Comparison of ENCODE assay signal across 19 mouse cellular contexts in genomic region chr10:93899303-93899702, GRCm38 (mm10). TPM values are rescaled to one million over a fixed set of nuclear protein-coding genes. Genes with fewer than 3 reads are reported as not detected.
DNase-seq lines count a peak whose midpoint lies in the region; ATAC-seq and TF ChIP-seq lines count a peak whose summit lies in the region.
"Had no signal": no experiment of that assay in that cellular context is flagged by ENCODE, and none has a peak within 500 bp of the region (broad histone marks: within the 10 kb centered on the region; RNA-seq: fewer than 3 reads in every experiment).

No protein-coding gene starts in this region.

- no peak overlapping the region for H3K4me3 ChIP-seq in liver, adult 2 months (ENCODE audit: insufficient read depth, low read depth, low read length)
- 0 out of 4 replicates have a peak overlapping the region, but pooled peaks of 1 of the 2 experiments have one; percentile 40 for H3K4me3 ChIP-seq in MEL (ENCODE audit: control insufficient read depth in 1 of 2, insufficient read depth in 1 of 2, low read depth in 2 of 2, low read length in 2 of 2)
- no peak overlapping the region for H3K4me3 ChIP-seq in intestine, embryonic 16.5 days (ENCODE audit: low read length)
- no peak overlapping the region for H3K4me3 ChIP-seq in kidney, postnatal 0 days (replicated peaks; ENCODE audit: low read depth, low read length)
- no peak overlapping the region for H3K4me3 ChIP-seq in layer of hippocampus, adult 2 months
- H3K4me3 ChIP-seq: liver, embryonic 15.5 days; midbrain, embryonic 13.5 days; neural tube, embryonic 12.5 days had no signal

- H3K27me3 ChIP-seq in liver, adult 2 months (ENCODE audit: control insufficient read depth, insufficient read depth, low read length): no peaks in the 10 kb centered on the region
- no peaks in the 10 kb centered on the region for H3K27me3 ChIP-seq in MEL (ENCODE audit: control insufficient read depth in 1 of 2, insufficient read depth in 2 of 2, low read length in 2 of 2)
- H3K27me3 ChIP-seq in intestine, embryonic 16.5 days (replicated peaks; ENCODE audit: control insufficient read depth, insufficient read depth, low read length): no peaks in the 10 kb centered on the region
- H3K27me3 ChIP-seq in kidney, postnatal 0 days (ENCODE audit: insufficient read depth, low read length): no peaks in the 10 kb centered on the region
- H3K27me3 ChIP-seq: midbrain, embryonic 13.5 days; neural tube, embryonic 12.5 days had no signal

- DNase-seq in liver, adult 2 months (ENCODE audit: extremely low read depth, low read depth, low spot score): peak; percentile 75
- no peak for DNase-seq in liver
- DNase-seq in MEL (ENCODE audit: low read depth, low spot score): no peak
- peak; percentile 31 for DNase-seq in kidney, postnatal 0 days (ENCODE audit: low spot score)
- DNase-seq in layer of hippocampus, adult 2 months (ENCODE audit: low spot score in 2 of 2): no peak
- no peak for DNase-seq in adrenal gland, adult (ENCODE audit: inconsistent age in 2 of 2, low spot score in 1 of 2)
- DNase-seq in gastrocnemius, adult 18-20 months (ENCODE audit: low spot score): no peak
- DNase-seq: adrenal gland, postnatal 14 days; cerebellum, adult 11-12 months; cerebellum, postnatal 36 days; gastrocnemius, postnatal 10 days; heart, adult 18-20 months; heart, postnatal 36 days; right cerebral cortex, adult 18-20 months had no signal

- ATAC-seq in intestine, embryonic 16.5 days: peak; percentile 92
- no peak; the same call in 1 of the 2 replicates for ATAC-seq in kidney, postnatal 0 days (replicated peaks; ENCODE audit: low FRiP score, low read depth)
- ATAC-seq: midbrain, embryonic 13.5 days had no signal

- H3K27ac ChIP-seq in liver, adult 2 months (replicated peaks; ENCODE audit: insufficient read depth, low read depth, low read length): no peak overlapping the region
- peak overlapping the region; percentile 64 for H3K27ac ChIP-seq in MEL (ENCODE audit: control insufficient read depth, low read depth, low read length)
- no peak overlapping the region for H3K27ac ChIP-seq in intestine, embryonic 16.5 days (ENCODE audit: low read length)
- H3K27ac ChIP-seq in kidney, postnatal 0 days: no peak overlapping the region
- H3K27ac ChIP-seq in layer of hippocampus, adult 2 months: no peak overlapping the region
- H3K27ac ChIP-seq: hindbrain, embryonic 14.5 days; liver, embryonic 15.5 days; midbrain, embryonic 13.5 days; neural tube, embryonic 12.5 days had no signal

- H3K9me3 ChIP-seq in MEL (replicated peaks; ENCODE audit: insufficient read depth, low read length): no peaks in the 10 kb centered on the region
- H3K9me3 ChIP-seq in intestine, embryonic 16.5 days (ENCODE audit: control insufficient read depth, low read length): no peaks in the 10 kb centered on the region
- H3K9me3 ChIP-seq in kidney, postnatal 0 days (replicated peaks; ENCODE audit: low read length): no peaks in the 10 kb centered on the region
- H3K9me3 ChIP-seq: liver, embryonic 15.5 days; midbrain, embryonic 13.5 days; neural tube, embryonic 12.5 days had no signal

- no peak for TF ChIP-seq RAD21 in MEL (IDR thresholded peaks at IDR 0.05; ENCODE audit: low read depth, low read length)

- H3K4me1 ChIP-seq in liver, adult 2 months (ENCODE audit: control insufficient read depth, insufficient read depth, low read length): peaks cover 2% of the 10 kb centered on the region
- peaks cover 2 to 18% of the 10 kb centered on the region in 2 experiments; a peak in 3 of 4 replicates for H3K4me1 ChIP-seq in MEL (ENCODE audit: control insufficient read depth in 1 of 2, insufficient read depth in 2 of 2, low read length in 2 of 2)
- no peaks in the 10 kb centered on the region for H3K4me1 ChIP-seq in intestine, embryonic 16.5 days (ENCODE audit: control insufficient read depth, insufficient read depth, low read length)
- no peaks in the 10 kb centered on the region for H3K4me1 ChIP-seq in kidney, postnatal 0 days (replicated peaks; ENCODE audit: insufficient read depth, low read length)
- H3K4me1 ChIP-seq: midbrain, embryonic 13.5 days; neural tube, embryonic 12.5 days had no signal

- TF ChIP-seq POLR2A in liver, adult 2 months (IDR thresholded peaks at IDR 0.05; ENCODE audit: extremely low read depth, insufficient read depth, low read length): no peak
- TF ChIP-seq POLR2A in MEL (IDR thresholded peaks at IDR 0.05; ENCODE audit: control insufficient read depth in 1 of 2, insufficient read depth in 1 of 2, low read depth in 1 of 2, low read length in 2 of 2, poor library complexity in 1 of 2): no peak

- no peak overlapping the region for H3K9ac ChIP-seq in liver, adult 2 months (ENCODE audit: low read depth, low read length)
- H3K9ac ChIP-seq in MEL (ENCODE audit: control insufficient read depth, low read depth, low read length, poor library complexity, severe bottlenecking): peak overlapping the region; percentile 36
- H3K9ac ChIP-seq in intestine, embryonic 16.5 days (ENCODE audit: low read depth, low read length): no peak overlapping the region
- no peak overlapping the region for H3K9ac ChIP-seq in kidney, postnatal 0 days (ENCODE audit: low read depth, low read length)
- H3K9ac ChIP-seq: hindbrain, embryonic 14.5 days; liver, embryonic 15.5 days; midbrain, embryonic 13.5 days; neural tube, embryonic 12.5 days had no signal

- no peaks in the 10 kb centered on the region for H3K79me2 ChIP-seq in liver, adult 2 months (ENCODE audit: control insufficient read depth, insufficient read depth, low read length)
- H3K79me2 ChIP-seq in MEL (ENCODE audit: control insufficient read depth, insufficient read depth, low read length, poor library complexity): no peaks in the 10 kb centered on the region

- TF ChIP-seq EP300 in MEL (IDR thresholded peaks at IDR 0.05; ENCODE audit: low read depth in 1 of 2, low read length in 2 of 2): no peak

- WGBS in liver, adult 2 months: 18% methylated on average over 2 of the region's 2 CpGs
- 48% methylated on average over 2 of the region's 2 CpGs for WGBS in intestine, embryonic 16.5 days
- 43% methylated on average over 2 of the region's 2 CpGs for WGBS in kidney, postnatal 0 days

- H3K36me3 ChIP-seq in liver, adult 2 months (ENCODE audit: control insufficient read depth, insufficient read depth, low read length): no peaks in the 10 kb centered on the region
- peaks cover 0 to 10% of the 10 kb centered on the region in 2 experiments; a peak in 2 of 4 replicates for H3K36me3 ChIP-seq in MEL (ENCODE audit: control insufficient read depth in 1 of 2, insufficient read depth in 2 of 2, low read length in 2 of 2)
- H3K36me3 ChIP-seq in intestine, embryonic 16.5 days (ENCODE audit: control insufficient read depth, insufficient read depth, low read length): no peaks in the 10 kb centered on the region
- no peaks in the 10 kb centered on the region for H3K36me3 ChIP-seq in kidney, postnatal 0 days (ENCODE audit: insufficient read depth, low read length)
- H3K36me3 ChIP-seq: liver, embryonic 15.5 days; midbrain, embryonic 13.5 days; neural tube, embryonic 12.5 days had no signal

- no peak for TF ChIP-seq CTCF in liver, adult 2 months (IDR thresholded peaks at IDR 0.05; ENCODE audit: low read depth, low read length)
- TF ChIP-seq CTCF in MEL (IDR thresholded peaks at IDR 0.05 in 2 of 3, conservative IDR thresholded peaks at IDR 0.05 in 1 of 3; ENCODE audit: control insufficient read depth in 1 of 3, insufficient read depth in 1 of 3, low read depth in 2 of 3, low read length in 3 of 3, poor library complexity in 1 of 3, severe bottlenecking in 1 of 3): no peak
- no peak for TF ChIP-seq CTCF in kidney, postnatal 0 days (IDR thresholded peaks at IDR 0.05; ENCODE audit: low read depth)
- TF ChIP-seq CTCF in layer of hippocampus, adult 2 months (conservative IDR thresholded peaks at IDR 0.05): no peak

- H3K4me2 ChIP-seq in intestine, embryonic 16.5 days (ENCODE audit: low read depth, low read length): no peak overlapping the region
- H3K4me2 ChIP-seq in kidney, postnatal 0 days (ENCODE audit: low read length): no peak overlapping the region
- H3K4me2 ChIP-seq: hindbrain, embryonic 14.5 days; liver, embryonic 15.5 days; midbrain, embryonic 13.5 days; neural tube, embryonic 12.5 days had no signal

TF ChIP-seq in MEL, 35 proteins besides CTCF, POLR2A, EP300 and RAD21:
- TF ChIP-seq USF2 (IDR thresholded peaks at IDR 0.05; ENCODE audit: borderline replicate concordance in 1 of 2, insufficient read depth in 1 of 2, low read depth in 1 of 2, low read length in 2 of 2) (no peak), GATA1 (IDR thresholded peaks at IDR 0.05; ENCODE audit: low read depth, low read length) (no peak), SMC3 (IDR thresholded peaks at IDR 0.05; ENCODE audit: low read depth, low read length) (no peak), MAX (IDR thresholded peaks at IDR 0.05; ENCODE audit: low read length) (no peak), ZNF384 (IDR thresholded peaks at IDR 0.05; ENCODE audit: low read depth, low read length) (no peak), UBTF (IDR thresholded peaks at IDR 0.05; ENCODE audit: borderline replicate concordance, insufficient read depth, low read depth, low read length) (no peak), KAT2A (conservative IDR thresholded peaks at IDR 0.05; ENCODE audit: low read depth, low read length) (no peak), MAFK (IDR thresholded peaks at IDR 0.05; ENCODE audit: borderline replicate concordance, low read depth, low read length) (no peak), CHD2 (IDR thresholded peaks at IDR 0.05; ENCODE audit: low read length) (no peak)

RNA-seq across cellular contexts. Expression of gene Metap2, which starts 2.4 kb away (rescaled TPM):
- 32.8 and 42.6 TPM in 2 replicates for total RNA-seq in liver, adult 2 months (2014; rRNA removed)
- 15.4 and 20.3 TPM in 2 replicates for polyA plus RNA-seq in liver, adult 2 months (2012; rRNA removed)
- 326 and 387 TPM in 2 replicates for total RNA-seq in MEL (2012; rRNA removed)
- polyA plus RNA-seq in MEL (2012; ENCODE audit: insufficient read depth in 1 of 2, insufficient read length in 2 of 2, low read depth in 1 of 2, low replicate concordance in 2 of 2, missing spikeins in 1 of 2): 1,000 to 10,000 TPM in 1 of 2 experiments, 100 to 1,000 TPM in 1; 921 to 2,567 TPM
- polyA plus RNA-seq in intestine, embryonic 16.5 days (2015; fragmentation: Nextera tagmentation; extraction: Ambion mirVana): 162 and 169 TPM in 2 replicates
- polyA plus RNA-seq in kidney, postnatal 0 days (2015; fragmentation: Nextera tagmentation; extraction: Ambion mirVana): 187 and 188 TPM in 2 replicates
- 100 to 1,000 TPM; 124 to 136 TPM for total RNA-seq in layer of hippocampus, adult 2 months (2021)
- 100 to 1,000 TPM; 162 to 177 TPM for total RNA-seq in gastrocnemius, adult 18-20 months (2021)

Comparison
In these comparisons a context has a peak if more than half of its experiments do, and no peak if none do; other contexts are left out.
1. DNase-seq: peak in liver, adult 2 months (single experiment) and kidney, postnatal 0 days (single experiment); none in liver (single experiment), MEL (single experiment), layer of hippocampus, adult 2 months (0 of 2), adrenal gland, adult (0 of 2) and gastrocnemius, adult 18-20 months (single experiment).